20 mouse cellular contexts compared by ENCODE assay signal in genomic region chr1:70624803-70625460, GRCm38 (mm10).
DNase-seq lines count a peak whose midpoint lies in the region; ATAC-seq and TF ChIP-seq lines count a peak whose summit lies in the region.
"Had no signal": no experiment of that assay in that cellular context is flagged by ENCODE, and none has a peak within 500 bp of the region (broad histone marks: within the 10 kb centered on the region; RNA-seq: fewer than 3 reads in every experiment).

No protein-coding gene starts in this region.

- no peak overlapping the region for H3K27ac ChIP-seq in forebrain, embryonic 14.5 days (ENCODE audit: low read depth, low read length)
- no peak overlapping the region for H3K27ac ChIP-seq in midbrain, embryonic 12.5 days (replicated peaks)
- H3K27ac ChIP-seq: embryonic facial prominence, embryonic 15.5 days; heart, embryonic 15.5 days; hindbrain, embryonic 15.5 days; neural tube, embryonic 12.5 days; stomach, postnatal 0 days had no signal

- WGBS in forebrain, embryonic 14.5 days: 4% methylated on average over 5 of the region's 5 CpGs
- 10% methylated on average over 5 of the region's 5 CpGs for WGBS in midbrain, embryonic 12.5 days

- no peaks in the 10 kb centered on the region for H3K9me3 ChIP-seq in forebrain, embryonic 14.5 days (replicated peaks; ENCODE audit: control insufficient read depth, low read length)
- H3K9me3 ChIP-seq in midbrain, embryonic 12.5 days: no peaks in the 10 kb centered on the region
- H3K9me3 ChIP-seq: embryonic facial prominence, embryonic 15.5 days; heart, embryonic 15.5 days; hindbrain, embryonic 15.5 days; neural tube, embryonic 12.5 days had no signal

- no peak overlapping the region for H3K4me3 ChIP-seq in forebrain, embryonic 14.5 days (ENCODE audit: low read depth, low read length)
- H3K4me3 ChIP-seq in midbrain, embryonic 12.5 days: no peak overlapping the region
- H3K4me3 ChIP-seq: embryonic facial prominence, embryonic 15.5 days; heart, embryonic 15.5 days; hindbrain, embryonic 15.5 days; neural tube, embryonic 12.5 days had no signal

- DNase-seq in Muller cell, postnatal 12 days (ENCODE audit: inconsistent ontology term): peak; percentile 12
- DNase-seq in brain, embryonic 14.5 days (ENCODE audit: low read depth): peak; percentile 70
- peak; percentile 40 for DNase-seq in forebrain, embryonic 14.5 days (ENCODE audit: low spot score)
- DNase-seq in urinary bladder, adult 18-20 months (ENCODE audit: low spot score in 2 of 2): no peak
- DNase-seq in spleen, adult 12 weeks (ENCODE audit: low spot score): no peak
- DNase-seq in left cerebral cortex, adult 9 months (ENCODE audit: low spot score in 2 of 2): no peak
- DNase-seq: cerebellum, postnatal 36 days; gastrocnemius, postnatal 10 days; heart, adult 18-20 months; kidney, adult 11 months; kidney, postnatal 25 days; layer of hippocampus, adult 9-11 months; lung, postnatal 14 days; right cerebral cortex, postnatal 25 days had no signal

- ATAC-seq in forebrain, embryonic 14.5 days: peak; percentile 46; the same call in 1 of the 2 replicates
- ATAC-seq in midbrain, embryonic 12.5 days (ENCODE audit: low FRiP score, low read depth): peak; percentile 62

- H3K36me3 ChIP-seq in forebrain, embryonic 14.5 days (ENCODE audit: control insufficient read depth, insufficient read depth, low read length): no peaks in the 10 kb centered on the region
- H3K36me3 ChIP-seq in midbrain, embryonic 12.5 days: no peaks in the 10 kb centered on the region
- H3K36me3 ChIP-seq: embryonic facial prominence, embryonic 15.5 days; heart, embryonic 15.5 days; hindbrain, embryonic 15.5 days; neural tube, embryonic 12.5 days had no signal

- TF ChIP-seq POLR2A in brain, embryonic 14.5 days (IDR thresholded peaks at IDR 0.05; ENCODE audit: borderline replicate concordance, extremely low read depth, insufficient read depth, insufficient read length, poor library complexity, severe bottlenecking): no peak

- no peaks in the 10 kb centered on the region for H3K27me3 ChIP-seq in forebrain, embryonic 14.5 days (replicated peaks; ENCODE audit: control insufficient read depth, insufficient read depth, low read length)
- H3K27me3 ChIP-seq in midbrain, embryonic 12.5 days: peaks cover 25% of the 10 kb centered on the region
- H3K27me3 ChIP-seq: embryonic facial prominence, embryonic 15.5 days; heart, embryonic 15.5 days; hindbrain, embryonic 15.5 days; neural tube, embryonic 12.5 days had no signal

- no peak overlapping the region for H3K9ac ChIP-seq in forebrain, embryonic 14.5 days (ENCODE audit: low read length)
- H3K9ac ChIP-seq in midbrain, embryonic 12.5 days (replicated peaks): no peak overlapping the region
- H3K9ac ChIP-seq: embryonic facial prominence, embryonic 15.5 days; heart, embryonic 15.5 days; hindbrain, embryonic 15.5 days; neural tube, embryonic 12.5 days had no signal

- H3K4me1 ChIP-seq in forebrain, embryonic 14.5 days (ENCODE audit: control insufficient read depth, insufficient read depth, low read length): peaks cover 4% of the 10 kb centered on the region; the same call in 1 of the 2 replicates
- H3K4me1 ChIP-seq in midbrain, embryonic 12.5 days: peaks cover 8% of the 10 kb centered on the region
- H3K4me1 ChIP-seq: embryonic facial prominence, embryonic 15.5 days; heart, embryonic 15.5 days; neural tube, embryonic 12.5 days had no signal

- no peak for TF ChIP-seq CTCF in brain, embryonic 14.5 days (IDR thresholded peaks at IDR 0.05; ENCODE audit: borderline replicate concordance, extremely low read depth, insufficient read depth, insufficient read length)

- H3K4me2 ChIP-seq in forebrain, embryonic 14.5 days (ENCODE audit: low read length): no peak overlapping the region
- H3K4me2 ChIP-seq in midbrain, embryonic 12.5 days (replicated peaks): no peak overlapping the region
- H3K4me2 ChIP-seq: embryonic facial prominence, embryonic 15.5 days; heart, embryonic 15.5 days; hindbrain, embryonic 15.5 days; neural tube, embryonic 12.5 days had no signal

Comparison
In these comparisons a context has a peak if more than half of its experiments do, and no peak if none do; other contexts are left out.
1. DNase-seq: peak in Muller cell, postnatal 12 days (single experiment), brain, embryonic 14.5 days (single experiment) and forebrain, embryonic 14.5 days (single experiment); none in urinary bladder, adult 18-20 months (0 of 2), spleen, adult 12 weeks (single experiment) and left cerebral cortex, adult 9 months (0 of 2).